Mouse (Mus musculus): ENCODE results near the gene Ppil6. TPM values are rescaled to one million over a fixed set of nuclear protein-coding genes. Genes with fewer than 3 reads are reported as not detected.

Ppil6 gene
- polyA plus RNA-seq, 1 experiment = 3.8 TPM

- Histone ChIP-seq H3K4me1 (ENCODE audit: control insufficient read depth, insufficient read depth, low read length) (peaks cover 2% of the 10 kb centered on the region), H3K9me3 (replicated peaks; ENCODE audit: control insufficient read depth, insufficient read depth, low read length, poor library complexity, severe bottlenecking) (no peaks in the 10 kb centered on the region), H3K9ac (ENCODE audit: low read depth, poor library complexity, severe bottlenecking) (no peak overlapping the region), H3K4me3 (ENCODE audit: low read depth, low read length) (no peak overlapping the region), H3K36me3 (ENCODE audit: control insufficient read depth, insufficient read depth, low read length, poor library complexity, severe bottlenecking) (peaks cover 65% of the 10 kb centered on the region), H3K27ac (ENCODE audit: insufficient read depth, low read length) (no peak overlapping the region), H3K27me3 (ENCODE audit: control insufficient read depth, insufficient read depth, low read length, poor library complexity, severe bottlenecking) (no peaks in the 10 kb centered on the region)
- no peak for TF ChIP-seq EP300 (IDR thresholded peaks at IDR 0.05; ENCODE audit: insufficient read depth, low read depth, low read length)
- TF ChIP-seq CTCF (IDR thresholded peaks at IDR 0.05; ENCODE audit: low read depth, low read length) = no peak
- no peak for TF ChIP-seq POLR2A (IDR thresholded peaks at IDR 0.05; ENCODE audit: insufficient read depth, low read length)
These were observed 35.5 kb downstream of the Ppil6 start for GRCm38 (mm10) chr10:41525696-41526095.

GRCm38 (mm10) chr10:41529972-41530371 is 39.7 kb downstream of the Ppil6 start:
- Histone ChIP-seq H3K4me1 (ENCODE audit: control insufficient read depth, insufficient read depth, low read length) (no peaks in the 10 kb centered on the region), H3K9ac (ENCODE audit: low read depth, poor library complexity, severe bottlenecking) (no peak overlapping the region), H3K27ac (ENCODE audit: insufficient read depth, low read length) (no peak overlapping the region), H3K9me3 (replicated peaks; ENCODE audit: control insufficient read depth, insufficient read depth, low read length, poor library complexity, severe bottlenecking) (no peaks in the 10 kb centered on the region), H3K4me3 (ENCODE audit: low read depth, low read length) (no peak overlapping the region), H3K36me3 (ENCODE audit: control insufficient read depth, insufficient read depth, low read length, poor library complexity, severe bottlenecking) (peaks cover 64% of the 10 kb centered on the region), H3K27me3 (ENCODE audit: control insufficient read depth, insufficient read depth, low read length, poor library complexity, severe bottlenecking) (no peaks in the 10 kb centered on the region)
- TF ChIP-seq POLR2A (IDR thresholded peaks at IDR 0.05; ENCODE audit: insufficient read depth, low read length) = no peak
- no peak for TF ChIP-seq EP300 (IDR thresholded peaks at IDR 0.05; ENCODE audit: insufficient read depth, low read depth, low read length)
- TF ChIP-seq CTCF (IDR thresholded peaks at IDR 0.05; ENCODE audit: low read depth, low read length) = no peak

GRCm38 (mm10) chr10:41535991-41536390 is 45.8 kb downstream of the Ppil6 start:
- no peak overlapping the region for H3K4me3 ChIP-seq (ENCODE audit: low read depth, low read length)
- H3K4me1 ChIP-seq (ENCODE audit: control insufficient read depth, insufficient read depth, low read length) = no peaks in the 10 kb centered on the region
- H3K27me3 ChIP-seq (ENCODE audit: control insufficient read depth, insufficient read depth, low read length, poor library complexity, severe bottlenecking) = no peaks in the 10 kb centered on the region
- no peaks in the 10 kb centered on the region for H3K9me3 ChIP-seq (replicated peaks; ENCODE audit: control insufficient read depth, insufficient read depth, low read length, poor library complexity, severe bottlenecking)
- TF ChIP-seq CTCF (IDR thresholded peaks at IDR 0.05; ENCODE audit: low read depth, low read length) (no peak), POLR2A (IDR thresholded peaks at IDR 0.05; ENCODE audit: insufficient read depth, low read length) (no peak), EP300 (IDR thresholded peaks at IDR 0.05; ENCODE audit: insufficient read depth, low read depth, low read length) (no peak)
- no peak overlapping the region for H3K27ac ChIP-seq (ENCODE audit: insufficient read depth, low read length)
- H3K9ac ChIP-seq (ENCODE audit: low read depth, poor library complexity, severe bottlenecking) = no peak overlapping the region
- peaks cover 35% of the 10 kb centered on the region for H3K36me3 ChIP-seq (ENCODE audit: control insufficient read depth, insufficient read depth, low read length, poor library complexity, severe bottlenecking)

GRCm38 (mm10) chr10:41536714-41537113 is 46.5 kb downstream of the Ppil6 start:
- H3K9ac ChIP-seq (ENCODE audit: low read depth, poor library complexity, severe bottlenecking) = no peak overlapping the region
- no peaks in the 10 kb centered on the region for H3K4me1 ChIP-seq (ENCODE audit: control insufficient read depth, insufficient read depth, low read length)
- H3K36me3 ChIP-seq (ENCODE audit: control insufficient read depth, insufficient read depth, low read length, poor library complexity, severe bottlenecking) = peaks cover 30% of the 10 kb centered on the region
- no peak overlapping the region for H3K27ac ChIP-seq (ENCODE audit: insufficient read depth, low read length)
- no peak for TF ChIP-seq POLR2A (IDR thresholded peaks at IDR 0.05; ENCODE audit: insufficient read depth, low read length)
- no peak for TF ChIP-seq EP300 (IDR thresholded peaks at IDR 0.05; ENCODE audit: insufficient read depth, low read depth, low read length)
- TF ChIP-seq CTCF (IDR thresholded peaks at IDR 0.05; ENCODE audit: low read depth, low read length) = no peak
- H3K9me3 ChIP-seq (replicated peaks; ENCODE audit: control insufficient read depth, insufficient read depth, low read length, poor library complexity, severe bottlenecking) = no peaks in the 10 kb centered on the region
- no peak overlapping the region for H3K4me3 ChIP-seq (ENCODE audit: low read depth, low read length)
- no peaks in the 10 kb centered on the region for H3K27me3 ChIP-seq (ENCODE audit: control insufficient read depth, insufficient read depth, low read length, poor library complexity, severe bottlenecking)

GRCm38 (mm10) chr10:41537226-41537982 is 47.2 kb downstream of the Ppil6 start:
- H3K36me3 ChIP-seq (ENCODE audit: control insufficient read depth, insufficient read depth, low read length, poor library complexity, severe bottlenecking) = peaks cover 29% of the 10 kb centered on the region
- no peak overlapping the region for H3K9ac ChIP-seq (ENCODE audit: low read depth, poor library complexity, severe bottlenecking)
- H3K4me3 ChIP-seq (ENCODE audit: low read depth, low read length) = no peak overlapping the region
- H3K4me1 ChIP-seq (ENCODE audit: control insufficient read depth, insufficient read depth, low read length) = no peaks in the 10 kb centered on the region
- no peaks in the 10 kb centered on the region for H3K27me3 ChIP-seq (ENCODE audit: control insufficient read depth, insufficient read depth, low read length, poor library complexity, severe bottlenecking)
- H3K9me3 ChIP-seq (replicated peaks; ENCODE audit: control insufficient read depth, insufficient read depth, low read length, poor library complexity, severe bottlenecking) = no peaks in the 10 kb centered on the region
- H3K27ac ChIP-seq (ENCODE audit: insufficient read depth, low read length) = no peak overlapping the region
- no peak for TF ChIP-seq POLR2A (IDR thresholded peaks at IDR 0.05; ENCODE audit: insufficient read depth, low read length)
- TF ChIP-seq EP300 (IDR thresholded peaks at IDR 0.05; ENCODE audit: insufficient read depth, low read depth, low read length) = no peak
- TF ChIP-seq CTCF (IDR thresholded peaks at IDR 0.05; ENCODE audit: low read depth, low read length) = no peak

- Histone ChIP-seq H3K4me3 (ENCODE audit: low read depth, low read length) (no peak overlapping the region), H3K27ac (ENCODE audit: insufficient read depth, low read length) (no peak overlapping the region), H3K27me3 (ENCODE audit: control insufficient read depth, insufficient read depth, low read length, poor library complexity, severe bottlenecking) (no peaks in the 10 kb centered on the region), H3K4me1 (ENCODE audit: control insufficient read depth, insufficient read depth, low read length) (no peaks in the 10 kb centered on the region), H3K9ac (ENCODE audit: low read depth, poor library complexity, severe bottlenecking) (no peak overlapping the region), H3K9me3 (replicated peaks; ENCODE audit: control insufficient read depth, insufficient read depth, low read length, poor library complexity, severe bottlenecking) (no peaks in the 10 kb centered on the region), H3K36me3 (ENCODE audit: control insufficient read depth, insufficient read depth, low read length, poor library complexity, severe bottlenecking) (peaks cover 24% of the 10 kb centered on the region)
- no peak for TF ChIP-seq CTCF (IDR thresholded peaks at IDR 0.05; ENCODE audit: low read depth, low read length)
- no peak for TF ChIP-seq EP300 (IDR thresholded peaks at IDR 0.05; ENCODE audit: insufficient read depth, low read depth, low read length)
- no peak for TF ChIP-seq POLR2A (IDR thresholded peaks at IDR 0.05; ENCODE audit: insufficient read depth, low read length)
These were observed 47.7 kb downstream of the Ppil6 start for GRCm38 (mm10) chr10:41537983-41538330.
